Mouse (Mus musculus) ES-Bruce4 (cell line): ENCODE data around the gene Mrpl17. TPM values are rescaled to one million over a fixed set of nuclear protein-coding genes. Genes with fewer than 3 reads are reported as not detected.

Experiments used
- H3K27ac ChIP-seq: 2 replicates; pipeline ENCODE4 v1.5.1; 2012; ENCODE audit warnings: low read length, inconsistent platforms; ENCODE audit not compliant: insufficient read depth
- H3K27me3 ChIP-seq: 2 replicates; pipeline ENCODE4 v1.6.1; 2012; ENCODE audit warnings: mild to moderate bottlenecking, low read length, inconsistent platforms; ENCODE audit not compliant: control insufficient read depth, poor library complexity, insufficient read depth, severe bottlenecking
- H3K36me3 ChIP-seq: 2 replicates; pipeline ENCODE4 v1.6.1; 2012; ENCODE audit warnings: inconsistent platforms, mild to moderate bottlenecking, low read length, moderate library complexity; ENCODE audit not compliant: control insufficient read depth, poor library complexity, insufficient read depth, severe bottlenecking
- H3K4me1 ChIP-seq: one replicate; pipeline ENCODE4 v1.8.1; 2011; ENCODE audit warnings: low read length; ENCODE audit not compliant: control insufficient read depth, insufficient read depth
- H3K4me3 ChIP-seq: 2 replicates; pipeline ENCODE4 v1.5.1; 2011; ENCODE audit warnings: low read depth, mild to moderate bottlenecking, low read length
- H3K9ac ChIP-seq: 2 replicates; pipeline ENCODE4 v1.6.1; 2012; ENCODE audit warnings: low read depth, mild to moderate bottlenecking, inconsistent platforms; ENCODE audit not compliant: poor library complexity, severe bottlenecking
- H3K9me3 ChIP-seq: replicated peaks from 2 replicates; pipeline ENCODE4 v1.6.1; 2012; ENCODE audit warnings: mild to moderate bottlenecking, low read length, inconsistent platforms; ENCODE audit not compliant: control insufficient read depth, poor library complexity, insufficient read depth, severe bottlenecking
- CTCF ChIP-seq: IDR thresholded peaks from one replicate; pipeline ENCODE4 v1.8.1; 2011; ENCODE audit warnings: low read depth, low read length
- EP300 ChIP-seq: IDR thresholded peaks from 2 replicates; pipeline ENCODE4 v1.6.1; 2011; ENCODE audit warnings: low read depth, low read length; ENCODE audit not compliant: insufficient read depth
- POLR2A ChIP-seq: IDR thresholded peaks from one replicate; pipeline ENCODE4 v1.8.1; 2011; ENCODE audit warnings: low read length; ENCODE audit not compliant: insufficient read depth
- polyA plus RNA-seq: library from polyadenylated mRNA; stranded (reverse); fragments of >200 nt; gene quantifications from 2 replicates; pipeline ENCODE4 v1.2.4, GENCODE M21; 2011; ENCODE audit warnings: low read depth; ENCODE audit not compliant: missing spikeins, insufficient read depth, insufficient read length

The Mrpl17 gene
- polyA plus RNA-seq, 1 experiment = 103 TPM

DNA sequence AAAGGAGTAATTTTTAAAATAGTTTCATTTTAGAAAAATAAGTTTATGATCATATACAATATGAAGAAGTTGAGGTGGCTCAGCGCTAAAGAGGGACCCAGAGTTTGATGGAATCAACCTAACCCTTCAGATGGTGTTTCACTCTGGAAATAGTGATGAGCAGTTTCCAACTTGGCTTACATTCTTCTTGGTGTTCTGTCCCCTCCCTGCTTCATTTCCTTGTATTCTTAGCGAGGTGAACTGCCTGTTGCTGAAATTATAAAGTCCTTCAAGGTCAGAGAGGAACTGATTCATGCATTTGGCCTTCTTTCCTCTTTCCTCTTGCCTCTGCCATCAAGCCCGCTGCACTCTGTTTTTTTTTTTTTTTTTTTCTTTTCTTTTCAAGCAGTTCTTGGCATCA is 1.7 kb upstream of the Mrpl17 start:
- H3K27ac ChIP-seq = no peak overlapping the region
- no peak for TF ChIP-seq EP300
- no peaks in the 10 kb centered on the region for H3K9me3 ChIP-seq
- H3K36me3 ChIP-seq = peaks cover 15% of the 10 kb centered on the region
- H3K9ac ChIP-seq = no peak overlapping the region
- H3K4me1 ChIP-seq = no peaks in the 10 kb centered on the region
- no peak overlapping the region for H3K4me3 ChIP-seq
- no peaks in the 10 kb centered on the region for H3K27me3 ChIP-seq

DNA sequence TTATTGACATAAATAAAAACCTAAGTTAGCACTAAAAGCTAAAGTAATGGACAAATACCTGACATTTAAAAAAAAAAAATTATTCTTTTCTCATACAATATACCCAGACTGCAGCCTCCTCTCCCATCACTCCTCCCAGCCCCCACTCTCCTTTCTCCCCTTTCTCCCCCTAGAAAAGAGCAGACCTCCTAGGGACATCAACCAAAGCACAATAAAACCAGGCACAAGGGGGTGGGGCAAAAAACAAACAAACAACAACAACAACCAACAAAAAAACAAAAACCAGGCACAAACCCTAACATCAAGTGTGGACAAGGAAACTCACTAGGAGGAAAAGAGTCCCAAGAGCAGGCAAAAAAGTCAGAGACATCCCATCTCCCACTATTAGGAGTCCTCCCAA is 617 bp upstream of the Mrpl17 start:
- Histone ChIP-seq H3K9ac (no peak overlapping the region), H3K9me3 (no peaks in the 10 kb centered on the region), H3K4me1 (no peaks in the 10 kb centered on the region), H3K4me3 (no peak overlapping the region), H3K27ac (no peak overlapping the region), H3K27me3 (no peaks in the 10 kb centered on the region), H3K36me3 (peaks cover 15% of the 10 kb centered on the region)
- no peak for TF ChIP-seq POLR2A
- no peak for TF ChIP-seq EP300
- no peak for TF ChIP-seq CTCF

DNA sequence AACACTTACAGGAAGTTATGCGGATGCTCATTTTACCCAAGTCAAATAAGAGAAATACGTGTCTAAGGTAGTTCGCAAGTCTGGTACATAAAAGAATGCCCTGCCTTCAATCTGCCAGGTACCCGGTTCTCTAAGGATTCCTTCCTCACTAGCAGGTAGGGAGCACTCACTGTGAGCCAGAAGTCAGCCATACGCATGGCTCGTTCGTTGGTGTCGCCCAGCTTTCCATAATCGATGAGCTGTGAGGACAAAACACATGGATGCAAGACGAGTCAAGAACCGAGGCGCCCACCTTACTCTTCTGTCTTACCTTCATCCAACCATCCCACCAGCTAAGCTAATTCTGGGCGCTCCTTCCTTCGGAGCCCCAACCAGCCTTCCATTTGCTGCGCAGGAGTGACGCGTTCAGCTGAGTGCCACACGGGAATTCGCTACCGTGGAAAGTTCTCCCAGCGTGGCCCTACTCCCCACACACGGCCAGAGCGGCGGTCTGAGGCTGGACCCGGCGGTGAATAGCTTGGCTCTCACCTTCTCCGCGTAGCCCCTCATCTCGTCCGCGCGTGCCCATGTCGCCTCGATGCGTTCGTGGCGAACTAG is 521 bp downstream of the Mrpl17 start:
- Histone ChIP-seq H3K4me1 (no peaks in the 10 kb centered on the region), H3K27ac (0 out of 2 replicates have a peak overlapping the region, but pooled peaks have one; percentile 8), H3K4me3 (peak overlapping the region; percentile 96), H3K9me3 (no peaks in the 10 kb centered on the region), H3K27me3 (no peaks in the 10 kb centered on the region), H3K9ac (peak overlapping the region; percentile 88), H3K36me3 (peaks cover 15% of the 10 kb centered on the region)
- TF ChIP-seq POLR2A (no peak), CTCF (no peak), EP300 (no peak)

GRCm38 (mm10) chr7:105809836-105810235 is 1.1 kb downstream of the Mrpl17 start:
- TF ChIP-seq EP300 (no peak), POLR2A (no peak), CTCF (no peak)
- Histone ChIP-seq H3K4me1 (no peaks in the 10 kb centered on the region), H3K9ac (peak overlapping the region; percentile 88), H3K9me3 (no peaks in the 10 kb centered on the region), H3K4me3 (peak overlapping the region; percentile 96), H3K36me3 (peaks cover 15% of the 10 kb centered on the region), H3K27me3 (no peaks in the 10 kb centered on the region), H3K27ac (no peak overlapping the region)

- no peak overlapping the region for H3K9ac ChIP-seq
- TF ChIP-seq POLR2A (no peak), EP300 (no peak), CTCF (no peak)
- no peaks in the 10 kb centered on the region for H3K9me3 ChIP-seq
- no peaks in the 10 kb centered on the region for H3K4me1 ChIP-seq
- H3K27ac ChIP-seq = no peak overlapping the region
- no peaks in the 10 kb centered on the region for H3K27me3 ChIP-seq
- peaks cover 15% of the 10 kb centered on the region for H3K36me3 ChIP-seq
- no peak overlapping the region for H3K4me3 ChIP-seq
Measured at GRCm38 (mm10) chr7:105808385-105808784, 2.5 kb downstream of the Mrpl17 start.

- Histone ChIP-seq H3K4me1 (no peaks in the 10 kb centered on the region), H3K9ac (no peak overlapping the region), H3K36me3 (peaks cover 15% of the 10 kb centered on the region), H3K27me3 (no peaks in the 10 kb centered on the region), H3K4me3 (no peak overlapping the region), H3K9me3 (no peaks in the 10 kb centered on the region), H3K27ac (no peak overlapping the region)
- TF ChIP-seq CTCF (no peak), EP300 (no peak), POLR2A (no peak)
Measured at GRCm38 (mm10) chr7:105806716-105807115, 4.2 kb downstream of the Mrpl17 start.
